Mouse (Mus musculus) thymus, postnatal 4 days (tissue): Measurements from ENCODE around the gene Apol7a.
"Not testable (repeated sequence)": the region's sequence is repeated elsewhere in the genome, so short reads cannot be mapped to it uniquely, and the experiment has no call there.

Experiments
- DNase-seq: peaks from one replicate; pipeline ENCODE4 v3.0.0; 2021

Gene Apol7a

DNA sequence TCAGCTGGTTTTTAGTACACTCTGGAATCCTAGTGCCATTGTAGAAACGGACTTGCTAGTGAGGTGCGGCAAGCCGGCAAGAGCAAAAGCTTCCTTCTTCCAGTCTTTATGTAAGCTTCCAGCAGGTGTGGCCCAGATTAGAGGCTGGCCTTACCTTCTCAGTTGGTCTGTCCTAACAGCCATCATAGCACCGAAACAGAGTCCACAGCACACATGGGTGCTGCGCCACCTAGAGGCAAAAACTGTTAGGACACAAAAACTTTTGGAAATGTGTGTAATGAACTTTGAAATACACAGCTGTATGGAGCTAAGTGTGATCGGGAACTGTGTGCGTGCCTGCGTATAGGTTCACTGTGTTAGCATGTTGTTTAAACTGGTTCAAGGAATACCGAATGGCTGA is at the start of gene Apol7a:
Gene Apol7a (minus strand): TSS at position 84 of the 400 bp plus-strand sequence.
- DNase-seq = peak; percentile 41

DNA sequence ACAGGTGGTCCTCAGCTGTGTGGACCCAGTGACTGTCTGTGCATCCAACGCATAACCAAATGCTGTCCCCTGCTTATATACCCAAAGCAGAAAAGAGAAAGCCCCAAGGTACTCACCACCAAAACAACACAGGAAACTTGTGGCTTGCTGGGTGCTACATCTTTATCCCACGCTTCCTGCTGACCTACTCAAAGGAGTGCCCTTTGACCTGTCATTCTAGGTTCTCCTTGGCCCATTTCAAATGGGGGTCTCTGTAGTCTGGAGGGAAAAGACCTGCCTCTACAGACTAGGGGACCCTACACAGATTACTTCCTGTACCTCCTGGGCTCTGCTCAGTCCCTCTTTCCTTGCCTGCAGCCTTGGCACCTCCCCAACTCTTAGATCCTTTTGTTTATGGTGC is 48.5 kb upstream of the Apol7a start, which contains the start of gene Apol7b:
Gene Apol7b (minus strand): TSS at position 101 of the 400 bp plus-strand sequence.
- not testable (repeated sequence) for DNase-seq

DNA sequence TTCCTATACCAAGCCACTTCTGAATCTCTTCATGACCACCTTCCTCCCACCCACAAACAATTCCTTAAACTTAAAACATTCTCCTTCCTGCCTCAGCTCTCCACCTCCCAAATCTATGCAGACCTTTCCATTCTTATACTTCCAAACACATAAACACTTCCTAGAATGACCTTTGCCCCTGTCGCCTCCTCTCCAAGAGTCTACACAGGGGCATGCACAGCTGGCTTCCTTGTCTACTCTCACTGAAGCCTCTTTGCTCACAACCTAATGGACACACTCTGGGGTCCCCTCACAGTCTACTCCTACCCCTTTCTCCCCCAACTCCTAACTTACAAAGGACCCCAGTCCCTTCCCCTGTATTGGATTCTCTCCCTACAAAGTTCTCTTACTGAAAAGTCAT is 46.8 kb upstream of the Apol7a start:
- not testable (repeated sequence) for DNase-seq

DNA sequence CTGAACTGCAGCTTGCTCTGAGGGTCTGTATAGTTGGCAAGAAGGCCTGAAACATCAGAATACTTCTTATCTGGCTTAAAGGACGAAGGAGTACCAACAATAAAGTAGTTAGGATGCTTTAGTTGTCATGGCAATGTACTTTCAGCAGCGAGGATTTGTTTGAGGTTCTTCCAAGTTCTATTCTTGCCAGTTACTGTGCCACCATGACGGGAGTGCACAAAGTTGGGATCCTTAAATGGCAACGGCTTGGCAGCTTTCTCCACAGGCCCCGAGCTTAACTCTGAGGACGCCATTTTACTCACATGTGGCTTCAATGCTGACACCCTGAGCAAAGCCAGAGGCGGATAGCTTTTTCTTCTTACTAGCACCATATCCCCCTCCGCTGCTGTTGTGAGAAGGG is 45.8 kb upstream of the Apol7a start:
- DNase-seq = not testable (repeated sequence)

- DNase-seq = not testable (repeated sequence)
Observed at GRCm38 (mm10) chr15:77428690-77429448, 30.0 kb upstream of the Apol7a start.

DNA sequence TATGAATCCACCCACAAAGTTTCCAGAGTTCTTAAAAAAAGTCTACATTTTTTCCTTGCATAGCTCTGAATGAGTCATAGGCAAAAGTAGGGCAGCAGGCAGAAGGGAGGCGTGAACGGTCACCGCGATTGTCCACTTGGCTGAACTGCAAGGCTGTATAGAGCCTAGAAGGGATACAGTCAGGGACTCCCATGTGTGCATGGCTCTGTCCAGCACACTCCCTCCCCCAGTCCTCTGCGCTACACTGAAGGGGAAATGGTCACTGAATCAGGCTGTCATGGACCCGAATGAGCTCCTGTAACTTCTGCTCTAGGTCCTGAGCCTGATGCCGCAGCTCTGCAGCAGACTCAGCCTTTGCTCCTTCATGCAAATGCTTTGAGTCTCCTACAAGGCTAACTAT is 24.0 kb upstream of the Apol7a start:
- not testable (repeated sequence) for DNase-seq

GRCm38 (mm10) chr15:77419657-77420056 is 20.7 kb upstream of the Apol7a start:
- DNase-seq = not testable (repeated sequence)

GRCm38 (mm10) chr15:77416655-77417333 is 17.9 kb upstream of the Apol7a start:
- not testable (repeated sequence) for DNase-seq

DNA sequence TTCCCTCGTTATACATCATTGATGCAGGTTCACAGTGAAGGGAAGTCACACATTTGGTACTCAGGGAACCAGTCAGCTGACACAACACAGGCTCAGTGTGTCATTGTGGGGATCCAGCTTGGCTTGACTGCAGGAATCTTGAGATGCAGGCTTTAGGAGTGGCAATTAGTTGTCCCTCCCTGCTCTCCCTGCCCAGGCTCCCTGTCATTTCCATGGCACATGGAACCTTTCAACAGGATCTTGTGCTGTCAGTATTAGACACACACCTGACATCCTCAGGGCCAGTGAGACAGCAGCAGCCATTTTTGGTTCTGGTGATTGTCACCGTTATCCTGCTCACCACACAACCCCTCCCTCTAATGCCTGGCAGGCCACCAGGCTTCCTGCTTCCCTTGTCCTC is 16.7 kb upstream of the Apol7a start:
- not testable (repeated sequence) for DNase-seq

- DNase-seq = not testable (repeated sequence)
Observed at GRCm38 (mm10) chr15:77412695-77413094, 13.8 kb upstream of the Apol7a start.

DNA sequence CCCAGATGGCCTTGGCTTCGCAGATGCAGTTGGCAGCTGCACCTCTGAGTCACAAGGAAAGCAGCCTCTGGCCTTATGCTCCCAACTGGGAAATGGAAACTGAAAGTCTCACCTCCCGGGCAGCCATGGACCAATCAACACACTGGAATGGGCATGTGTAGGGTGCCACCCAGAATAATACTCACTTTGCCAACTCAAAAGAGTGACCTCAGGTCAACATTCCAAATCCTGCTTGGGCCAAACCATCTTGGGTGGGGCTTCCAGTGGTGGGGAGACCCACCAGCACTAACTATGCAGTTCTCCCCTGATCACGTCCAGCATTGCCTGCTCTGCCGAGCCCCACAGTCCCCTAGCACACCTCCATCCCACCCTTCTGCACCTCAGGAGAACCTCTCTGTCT is 12.1 kb upstream of the Apol7a start, which contains the start of gene Apol9a:
Gene Apol9a (minus strand): TSS at position 101 of the 400 bp plus-strand sequence.
- not testable (repeated sequence) for DNase-seq

DNA sequence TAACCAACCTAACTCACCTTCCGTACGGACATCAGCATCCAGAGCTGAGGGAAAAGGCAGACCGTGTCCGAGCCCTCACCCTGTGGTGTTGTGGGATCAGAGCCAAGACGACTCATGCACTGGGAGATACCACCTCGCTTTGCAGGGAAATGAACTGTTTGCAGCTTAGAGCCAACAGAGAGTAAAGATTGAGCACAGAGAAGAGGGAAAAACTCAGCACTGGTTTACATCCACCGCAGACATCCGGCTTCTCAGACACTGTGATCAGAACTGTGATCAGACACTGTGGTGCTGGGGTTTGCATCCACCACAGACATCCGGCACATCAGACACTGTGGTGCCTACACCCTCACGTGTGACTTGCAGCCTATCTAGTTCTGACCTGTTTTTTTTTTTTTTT is 7.5 kb upstream of the Apol7a start:
- peak; percentile 61 for DNase-seq

GRCm38 (mm10) chr15:77397450-77398132 is 1.3 kb downstream of the Apol7a start:
- not testable (repeated sequence) for DNase-seq

GRCm38 (mm10) chr15:77393832-77394231 is 5.1 kb downstream of the Apol7a start:
- not testable (repeated sequence) for DNase-seq

DNA sequence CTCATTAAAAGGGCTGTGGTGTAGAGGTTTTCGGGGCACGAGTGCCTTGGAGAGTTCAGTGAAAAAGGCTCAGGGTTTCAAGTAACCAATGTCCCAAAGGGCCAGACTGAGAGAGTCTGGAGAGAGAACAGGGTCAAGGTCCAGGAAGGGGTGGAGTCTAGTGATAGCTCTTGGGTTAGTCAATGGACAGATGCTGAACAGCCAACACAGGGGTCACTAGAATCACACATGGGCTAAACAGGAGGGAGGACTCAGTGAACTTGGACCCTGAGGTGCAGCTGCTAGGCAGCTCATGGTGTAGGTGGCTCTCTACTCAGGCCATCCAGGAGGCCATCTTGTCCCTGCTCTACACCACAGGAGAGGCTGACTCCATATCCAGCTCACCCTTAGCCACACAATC is 11.4 kb downstream of the Apol7a start:
- no peak for DNase-seq

- DNase-seq = no peak
Observed at GRCm38 (mm10) chr15:77384340-77385030, 14.4 kb downstream of the Apol7a start.

GRCm38 (mm10) chr15:77382880-77383279 is 16.0 kb downstream of the Apol7a start:
- DNase-seq = no peak

- DNase-seq = no peak
Observed at GRCm38 (mm10) chr15:77382271-77382850, 16.5 kb downstream of the Apol7a start.

DNA sequence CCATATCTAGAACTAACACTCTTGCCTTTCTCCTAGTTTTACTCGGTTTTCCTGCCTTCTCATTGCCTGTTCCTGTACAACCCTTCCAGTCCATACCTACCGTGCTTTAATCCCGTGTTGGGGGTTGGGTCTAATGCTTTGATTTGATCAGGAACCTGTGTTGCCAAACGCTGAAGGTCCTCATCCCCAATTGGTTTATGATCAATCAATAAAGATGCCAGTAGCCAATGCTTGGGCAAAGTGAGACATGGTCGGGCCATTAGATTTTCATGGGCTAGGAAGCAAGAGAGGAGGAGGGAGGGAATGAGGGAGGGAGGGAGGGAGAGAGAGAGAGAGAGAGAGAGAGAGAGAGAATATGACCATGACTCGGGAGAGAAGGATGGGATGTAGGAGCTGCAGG is 17.4 kb downstream of the Apol7a start:
- no peak for DNase-seq

GRCm38 (mm10) chr15:77379921-77380320 is 19.0 kb downstream of the Apol7a start:
- DNase-seq = no peak

DNA sequence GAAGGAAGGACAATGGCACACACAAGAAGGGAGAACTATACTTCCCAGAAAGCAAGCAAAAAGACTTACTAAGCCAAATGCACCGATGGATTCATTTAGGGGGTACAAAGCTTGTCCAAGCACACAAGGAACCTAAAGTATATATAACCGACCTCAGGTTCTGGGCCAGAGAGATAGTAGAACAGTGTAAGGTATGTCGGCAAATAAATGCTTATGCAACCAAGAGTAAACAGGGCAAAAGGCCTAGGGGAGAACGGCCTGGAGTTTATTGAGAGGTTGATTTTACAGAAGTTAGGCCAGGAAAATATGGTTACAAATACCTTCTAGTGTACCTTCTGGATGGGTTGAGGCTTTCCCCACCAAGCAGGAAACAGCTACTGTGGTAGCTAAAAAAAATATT is 21.5 kb downstream of the Apol7a start:
- DNase-seq = no peak

DNA sequence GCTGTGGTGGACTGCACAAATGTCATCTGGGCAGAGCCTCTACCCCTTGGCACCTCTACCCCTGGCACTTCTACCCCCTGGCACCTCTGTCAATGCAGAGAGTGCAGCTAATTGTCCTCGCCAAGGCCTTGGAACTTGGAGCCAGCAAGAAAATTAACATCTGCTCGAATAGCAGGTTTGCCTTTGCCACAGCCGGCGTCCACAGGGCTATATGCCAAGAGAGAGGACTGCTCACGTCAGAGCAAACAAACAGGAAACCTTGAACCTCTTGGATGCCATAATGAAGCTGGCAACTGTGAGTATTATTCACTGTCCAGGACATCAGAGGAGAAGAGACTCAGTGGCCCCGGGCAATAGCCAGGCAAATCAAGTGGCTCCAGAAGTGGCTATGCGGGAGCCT is 22.0 kb downstream of the Apol7a start:
- no peak for DNase-seq
